Mouse (Mus musculus): ENCODE measurements around the gene Ispd.

- TF ChIP-seq CTCF (IDR thresholded peaks at IDR 0.05; ENCODE audit: low read depth) (0 out of 2 replicates have a peak, but pooled peaks have one; percentile 2), EP300 (IDR thresholded peaks at IDR 0.05; ENCODE audit: low read depth) (no peak)
These were observed at the start of gene Ispd, which contains the start of gene D630036H23Rik for GRCm38 (mm10) chr12:36381441-36382340.

Measured in liver, postnatal 0 days (tissue).